Mouse (Mus musculus) heart, embryonic 10.5 days (tissue): Measurements from ENCODE around the gene Zap70. TPM values are rescaled to one million over a fixed set of nuclear protein-coding genes. Genes with fewer than 3 reads are reported as not detected.
A peak's percentile ranks its signal among the peaks of the same experiment; 100 is the strongest.

Experiments used
- DNase-seq: peaks from one replicate; pipeline ENCODE4 v3.0.0-alpha.2; 2017; ENCODE audit warnings: low spot score
- H3K27ac ChIP-seq: fragments of 300-500 bp; sonication (generic); 2 replicates; pipeline ENCODE4 v1.5.1; 2016; ENCODE audit warnings: mild to moderate bottlenecking
- H3K27me3 ChIP-seq: fragments of 300-500 bp; sonication (generic); 2 replicates; pipeline ENCODE4 v1.6.1; 2016; ENCODE audit warnings: mild to moderate bottlenecking; ENCODE audit not compliant: poor library complexity, insufficient read depth, severe bottlenecking
- H3K36me3 ChIP-seq: fragments of 300-500 bp; sonication (generic); 2 replicates; pipeline ENCODE4 v1.6.1; 2016; ENCODE audit warnings: mild to moderate bottlenecking, moderate library complexity
- H3K4me1 ChIP-seq: fragments of 300-500 bp; sonication (generic); 2 replicates; pipeline ENCODE4 v1.6.1; 2016; ENCODE audit warnings: mild to moderate bottlenecking
- H3K4me3 ChIP-seq: fragments of 300-500 bp; sonication (generic); 2 replicates; pipeline ENCODE4 v1.5.1; 2016; ENCODE audit warnings: mild to moderate bottlenecking, moderate library complexity
- H3K9me3 ChIP-seq: fragments of 300-500 bp; sonication (generic); 2 replicates; pipeline ENCODE4 v1.6.1; 2016; ENCODE audit warnings: mild to moderate bottlenecking, moderate library complexity
- WGBS: fragments of 180-500 bp; shearing (Covaris S2); methylation state at CpG from one replicate; pipeline ENCODE4 v1.1.7; 2016; 5-methylcytosine and 5-hydroxymethylcytosine counted together
- polyA plus RNA-seq: library from polyadenylated mRNA; unstranded; fragments of >200 nt; fragmentation: Nextera tagmentation; extraction: Ambion mirVana; gene quantifications from 2 replicates; pipeline ENCODE4 v1.2.1, GENCODE M21; 2016

Gene Zap70
- polyA plus RNA-seq, 1 experiment from 2014 or later = 0.05 TPM

DNA sequence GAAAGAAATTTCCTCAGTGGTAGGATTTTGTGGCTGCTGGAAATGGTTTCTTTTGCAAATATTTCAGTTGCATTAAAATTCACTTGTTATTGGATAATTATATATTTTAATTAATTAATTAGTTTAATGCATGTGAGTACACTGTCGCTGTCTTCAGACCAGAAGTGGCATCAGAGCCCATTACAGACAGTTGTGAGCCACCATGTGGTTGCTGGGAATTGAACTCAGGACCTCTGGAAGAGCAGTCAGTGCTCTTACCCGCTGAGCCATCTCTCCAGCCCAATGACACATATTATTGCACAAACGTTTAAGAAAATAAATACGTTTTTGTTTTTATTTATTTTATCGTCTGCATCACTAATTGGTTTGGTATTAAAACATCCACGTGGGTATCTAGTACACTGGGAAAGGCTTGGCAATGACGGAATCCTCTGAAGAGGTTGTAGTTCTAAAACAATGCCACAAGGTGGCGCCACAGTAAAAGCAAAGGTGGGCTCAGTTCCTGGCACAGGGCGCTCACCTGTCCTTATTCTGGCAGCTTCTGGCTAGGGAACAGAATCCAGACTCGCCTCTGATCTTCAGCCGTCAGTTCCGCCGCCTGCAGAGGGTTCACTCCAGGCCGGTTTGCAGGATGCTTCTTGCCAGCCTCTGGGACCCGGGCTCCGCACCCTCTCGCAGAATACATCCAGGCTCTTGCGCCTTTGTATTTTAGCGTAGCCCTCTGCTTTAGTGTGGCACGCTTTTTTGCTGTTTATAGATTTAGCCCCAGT, 23.0 kb downstream of the Zap70 start:
- H3K36me3 ChIP-seq = no peaks in the 10 kb centered on the region
- WGBS = 4% methylated on average over 20 of the region's 20 CpGs
- H3K27ac ChIP-seq = peak overlapping the region; percentile 47; the same call in 1 of the 2 replicates
- peak overlapping the region; percentile 64 for H3K4me3 ChIP-seq
- peak; percentile 86 for DNase-seq
- H3K27me3 ChIP-seq = peaks cover 11% of the 10 kb centered on the region; the same call in 1 of the 2 replicates
- H3K9me3 ChIP-seq = no peaks in the 10 kb centered on the region
- H3K4me1 ChIP-seq = peaks cover 28% of the 10 kb centered on the region

DNA sequence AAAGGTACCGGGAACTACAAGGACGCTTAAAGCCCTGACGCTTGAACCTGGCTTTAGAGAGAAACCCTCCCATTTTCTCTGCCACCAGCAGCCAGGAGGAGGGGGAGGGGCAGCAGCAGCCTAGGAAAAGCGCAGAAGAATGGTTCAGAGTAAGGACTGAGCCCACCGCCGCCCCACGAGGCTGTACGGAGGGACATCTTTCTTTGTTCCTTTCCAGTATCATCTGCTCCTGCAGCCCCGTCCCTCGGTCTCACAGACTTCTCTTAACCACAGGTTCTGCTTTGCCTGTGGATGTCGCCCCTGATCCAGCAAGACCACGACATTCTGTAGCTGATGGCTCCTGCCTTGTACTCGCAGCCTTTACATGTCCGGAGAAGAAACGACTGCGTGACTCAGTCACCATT, 23.6 kb downstream of the Zap70 start:
- H3K27me3 ChIP-seq = peaks cover 11% of the 10 kb centered on the region; the same call in 1 of the 2 replicates
- no peaks in the 10 kb centered on the region for H3K36me3 ChIP-seq
- peak overlapping the region; percentile 64 for H3K4me3 ChIP-seq
- H3K27ac ChIP-seq = peak overlapping the region; percentile 47; the same call in 1 of the 2 replicates
- H3K4me1 ChIP-seq = peaks cover 28% of the 10 kb centered on the region
- whole genome bisulfite sequencing = 3% methylated on average over 16 of the region's 16 CpGs
- no peak for DNase-seq
- H3K9me3 ChIP-seq = no peaks in the 10 kb centered on the region

- H3K27ac ChIP-seq = no peak overlapping the region
- no peak overlapping the region for H3K4me3 ChIP-seq
- H3K9me3 ChIP-seq = no peaks in the 10 kb centered on the region
- 85% methylated on average over 7 of the region's 7 CpGs for WGBS
- peaks cover 11% of the 10 kb centered on the region; the same call in 1 of the 2 replicates for H3K27me3 ChIP-seq
- DNase-seq = no peak
- peaks cover 9% of the 10 kb centered on the region for H3K36me3 ChIP-seq
- peaks cover 22% of the 10 kb centered on the region for H3K4me1 ChIP-seq
Measured at GRCm38 (mm10) chr1:36786377-36786776, 24.8 kb downstream of the Zap70 start.

GRCm38 (mm10) chr1:36789416-36789815, 27.8 kb downstream of the Zap70 start:
- no peak for DNase-seq
- Histone ChIP-seq H3K27me3 (no peaks in the 10 kb centered on the region), H3K4me1 (peaks cover 10% of the 10 kb centered on the region; the same call in 1 of the 2 replicates), H3K36me3 (peaks cover 38% of the 10 kb centered on the region), H3K27ac (no peak overlapping the region), H3K4me3 (no peak overlapping the region), H3K9me3 (no peaks in the 10 kb centered on the region)
- 83% methylated on average over 8 of the region's 8 CpGs for WGBS

DNA sequence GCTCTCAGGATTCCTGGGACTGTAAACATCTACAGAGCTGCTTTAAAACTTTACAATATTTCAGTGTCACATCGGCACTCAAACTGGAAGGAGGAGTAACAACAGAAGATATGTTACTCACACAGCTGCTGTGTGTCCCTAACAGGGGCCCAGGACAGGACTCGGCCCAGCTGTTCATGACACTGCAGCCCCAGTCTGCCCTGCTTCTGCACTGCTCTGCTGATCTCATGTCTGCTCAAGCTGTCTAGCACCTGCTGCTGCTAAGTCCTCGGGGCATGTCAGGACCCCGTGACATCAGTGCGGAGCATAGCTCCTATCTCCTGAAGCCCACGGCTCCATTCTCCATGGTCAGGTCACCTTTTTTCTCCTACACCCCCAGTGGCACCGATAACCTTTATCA, 35.1 kb downstream of the Zap70 start:
- Histone ChIP-seq H3K27me3 (no peaks in the 10 kb centered on the region), H3K4me1 (no peaks in the 10 kb centered on the region; the same call in 1 of the 2 replicates), H3K9me3 (no peaks in the 10 kb centered on the region), H3K36me3 (peaks cover 89% of the 10 kb centered on the region), H3K4me3 (no peak overlapping the region), H3K27ac (no peak overlapping the region)
- no peak for DNase-seq
- WGBS = 88% methylated on average over 7 of the region's 7 CpGs

DNA sequence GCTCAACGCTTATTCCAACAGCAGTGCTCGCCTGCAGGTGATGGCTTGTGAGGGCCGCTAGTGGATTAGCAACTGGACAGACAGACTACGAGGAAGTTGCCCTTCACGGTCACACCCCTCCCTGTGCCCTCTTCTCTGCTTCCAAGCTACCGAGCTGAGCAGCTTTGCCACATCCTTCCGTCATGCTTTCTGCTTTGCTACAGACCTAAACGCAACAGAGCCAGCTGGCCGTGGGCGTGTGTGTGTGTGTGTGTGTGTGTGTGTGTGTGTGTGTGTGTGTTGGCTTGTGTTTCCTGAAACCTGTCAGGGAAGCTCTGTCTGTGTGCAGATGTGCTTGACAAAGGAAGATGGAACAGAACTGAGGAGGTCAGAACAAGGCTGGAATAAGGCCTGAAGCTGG, 35.9 kb downstream of the Zap70 start:
- WGBS = 86% methylated on average over 10 of the region's 10 CpGs
- Histone ChIP-seq H3K9me3 (no peaks in the 10 kb centered on the region), H3K4me1 (no peaks in the 10 kb centered on the region; the same call in 1 of the 2 replicates)

DNA sequence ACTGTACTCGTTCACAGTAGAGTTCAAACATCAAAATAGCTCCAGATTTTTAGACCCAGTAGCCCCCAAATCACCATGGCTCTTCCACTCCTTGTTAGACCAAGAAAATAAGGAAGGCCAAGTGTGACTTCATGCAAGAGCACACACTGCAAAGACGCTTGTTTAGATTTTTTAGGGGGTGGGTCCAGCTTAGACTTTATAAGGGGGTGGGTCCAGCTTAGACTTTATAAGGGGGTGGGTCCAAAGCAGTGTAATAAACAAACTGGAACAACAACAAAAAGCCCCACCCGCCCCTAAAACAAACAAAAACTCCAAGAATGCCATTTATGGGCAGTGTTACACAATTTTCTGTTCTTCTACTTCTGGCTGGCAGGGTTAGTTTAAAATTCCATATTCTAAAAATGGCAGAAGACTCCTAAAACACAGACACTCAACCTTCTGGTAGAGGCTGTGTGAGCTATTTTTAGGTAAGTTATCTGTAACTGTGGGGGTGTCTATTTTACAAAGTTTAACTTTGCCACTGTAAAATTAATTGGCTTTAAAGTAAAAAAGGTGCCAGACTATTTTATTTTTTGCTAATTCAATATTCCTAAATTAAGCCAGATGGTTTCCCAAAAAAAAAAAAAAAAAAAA, 38.9 kb downstream of the Zap70 start:
- WGBS = 69% methylated on average over 3 of the region's 3 CpGs
- DNase-seq = no peak
- no peaks in the 10 kb centered on the region; the same call in 1 of the 2 replicates for H3K4me1 ChIP-seq
- no peaks in the 10 kb centered on the region for H3K27me3 ChIP-seq
- no peak overlapping the region for H3K4me3 ChIP-seq
- H3K9me3 ChIP-seq = no peaks in the 10 kb centered on the region
- H3K27ac ChIP-seq = no peak overlapping the region
- peaks cover 85% of the 10 kb centered on the region for H3K36me3 ChIP-seq

More for the DNA sequence above, 35.9 kb downstream of the Zap70 start:
- H3K4me3 ChIP-seq = no peak overlapping the region
- no peaks in the 10 kb centered on the region for H3K27me3 ChIP-seq
- no peak overlapping the region for H3K27ac ChIP-seq
- DNase-seq = no peak
- H3K36me3 ChIP-seq = peaks cover 90% of the 10 kb centered on the region

GRCm38 (mm10) chr1:36804259-36804658, 42.7 kb downstream of the Zap70 start:
- Histone ChIP-seq H3K27me3 (no peaks in the 10 kb centered on the region), H3K36me3 (peaks cover 85% of the 10 kb centered on the region), H3K27ac (no peak overlapping the region), H3K4me1 (no peaks in the 10 kb centered on the region; the same call in 1 of the 2 replicates), H3K4me3 (no peak overlapping the region), H3K9me3 (no peaks in the 10 kb centered on the region)
- peak; percentile 54 for DNase-seq
- 74% methylated on average over 9 of the region's 9 CpGs for WGBS

DNA sequence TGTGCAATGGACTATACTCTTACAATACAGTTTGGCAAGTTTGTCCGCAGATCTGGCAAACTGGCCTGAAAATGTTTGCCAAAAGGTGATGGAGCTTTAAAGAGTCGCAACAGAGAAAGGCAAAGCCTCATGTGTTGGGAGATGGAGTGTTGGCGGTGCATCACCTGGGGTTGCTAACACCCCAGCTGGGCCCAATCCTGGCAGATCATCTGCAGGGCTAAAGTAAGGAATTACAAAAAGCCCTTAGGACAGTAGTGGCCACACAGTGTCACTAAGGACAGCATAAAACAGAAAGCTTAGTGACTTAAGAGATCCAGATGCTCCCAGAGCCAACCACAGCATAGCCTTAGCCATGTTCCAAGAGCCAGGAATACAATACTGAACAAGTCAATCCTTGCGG, 43.2 kb downstream of the Zap70 start:
- H3K4me1 ChIP-seq = no peaks in the 10 kb centered on the region; the same call in 1 of the 2 replicates
- H3K9me3 ChIP-seq = no peaks in the 10 kb centered on the region
- 93% methylated on average over 4 of the region's 4 CpGs for WGBS
- H3K4me3 ChIP-seq = no peak overlapping the region
- no peak overlapping the region for H3K27ac ChIP-seq
- H3K36me3 ChIP-seq = peaks cover 85% of the 10 kb centered on the region
- DNase-seq = no peak
- no peaks in the 10 kb centered on the region for H3K27me3 ChIP-seq

DNA sequence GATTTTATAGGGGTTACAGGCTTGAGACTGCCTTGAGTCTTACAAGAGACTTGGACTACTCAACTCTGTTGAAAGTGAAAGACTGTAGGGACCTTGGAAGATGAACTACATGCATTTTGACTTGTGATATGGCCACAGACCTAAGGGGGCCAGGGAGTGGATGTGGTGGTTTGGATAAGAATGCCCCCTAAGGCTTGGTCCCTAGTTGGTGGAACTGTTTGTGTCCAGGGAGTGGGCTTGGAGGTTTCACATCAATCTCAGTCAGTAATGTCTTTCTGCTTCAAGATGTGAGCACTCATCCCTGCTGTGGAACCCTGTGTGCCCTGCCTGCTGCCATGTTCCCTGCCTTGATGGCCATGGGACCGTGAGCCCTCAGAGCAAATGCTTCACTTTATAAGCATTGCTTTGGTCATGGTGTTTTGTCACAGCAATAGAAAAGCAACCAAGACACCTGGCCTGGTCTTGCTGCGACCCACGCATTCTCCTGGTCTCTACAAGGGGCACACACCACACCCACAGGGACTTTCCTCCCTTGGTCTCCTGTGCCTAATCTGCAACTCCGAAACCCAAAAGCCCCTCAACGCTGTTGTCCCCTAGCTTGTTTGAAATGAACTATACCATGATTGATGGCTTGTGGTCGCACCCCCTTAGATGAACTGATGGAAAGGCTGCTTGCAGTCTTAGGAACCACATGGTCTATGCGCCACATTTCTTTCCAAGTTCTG, 44.7 kb downstream of the Zap70 start:
- DNase-seq = no peak
- no peaks in the 10 kb centered on the region for H3K27me3 ChIP-seq
- no peaks in the 10 kb centered on the region for H3K9me3 ChIP-seq
- WGBS = 97% methylated on average over 7 of the region's 7 CpGs
- no peaks in the 10 kb centered on the region for H3K4me1 ChIP-seq
- H3K36me3 ChIP-seq = peaks cover 94% of the 10 kb centered on the region
- H3K27ac ChIP-seq = no peak overlapping the region
- H3K4me3 ChIP-seq = no peak overlapping the region

GRCm38 (mm10) chr1:36807086-36807485, 45.5 kb downstream of the Zap70 start:
- Histone ChIP-seq H3K9me3 (no peaks in the 10 kb centered on the region), H3K27me3 (no peaks in the 10 kb centered on the region), H3K4me3 (no peak overlapping the region), H3K27ac (no peak overlapping the region), H3K36me3 (peaks cover 94% of the 10 kb centered on the region), H3K4me1 (no peaks in the 10 kb centered on the region)
- no peak for DNase-seq
- WGBS = 67% methylated on average over 1 of the region's 1 CpGs

GRCm38 (mm10) chr1:36807782-36808565, 46.4 kb downstream of the Zap70 start:
- no peaks in the 10 kb centered on the region for H3K4me1 ChIP-seq
- WGBS = 93% methylated on average over 14 of the region's 14 CpGs
- H3K27me3 ChIP-seq = no peaks in the 10 kb centered on the region
- no peak overlapping the region for H3K4me3 ChIP-seq
- H3K27ac ChIP-seq = no peak overlapping the region
- H3K36me3 ChIP-seq = peaks cover 96% of the 10 kb centered on the region
- peak; percentile 67 for DNase-seq
- no peaks in the 10 kb centered on the region for H3K9me3 ChIP-seq
